Mouse (Mus musculus): ENCODE data around the gene Lilr4b. TPM values are rescaled to one million over a fixed set of nuclear protein-coding genes. Genes with fewer than 3 reads are reported as not detected.
"Not testable (repeated sequence)": the region's sequence is repeated elsewhere in the genome, so short reads cannot be mapped to it uniquely, and the experiment has no call there.

The Lilr4b gene
- polyA plus RNA-seq (2012; ENCODE audit: insufficient read depth, insufficient read length, missing spikeins), result 1,083 and 1,286 TPM in 2 replicates

GRCm38 (mm10) chr10:51480397-51480796, at the start of gene Lilr4b, which contains the start of gene Gm49339:
Gene Lilr4b (plus strand): TSS chr10:51480632.
Gene Gm49339 (plus strand): TSS chr10:51480612.
- H3K27ac ChIP-seq (ENCODE audit: insufficient read depth, low read depth, low read length), result peak within 1 kb of the TSS; percentile 92
- peaks cover 10% of the 10 kb centered on the region for H3K4me1 ChIP-seq (ENCODE audit: control insufficient read depth, insufficient read depth, low read length)
- peak within 1 kb of the TSS; percentile 65 for H3K4me3 ChIP-seq (ENCODE audit: insufficient read depth, low read length)

- Histone ChIP-seq H3K4me1 (ENCODE audit: control insufficient read depth, insufficient read depth, low read length) (peaks cover 8% of the 10 kb centered on the region), H3K4me3 (ENCODE audit: insufficient read depth, low read length) (no peak overlapping the region), H3K27ac (ENCODE audit: insufficient read depth, low read depth, low read length) (no peak overlapping the region)
- TF ChIP-seq CTCF (IDR thresholded peaks at IDR 0.05; ENCODE audit: low read depth, low read length), result no peak
- no peak for TF ChIP-seq POLR2A (IDR thresholded peaks at IDR 0.05; ENCODE audit: borderline replicate concordance, low read depth, low read length)
These were observed 47.5 kb upstream of the Lilr4b start for GRCm38 (mm10) chr10:51432940-51433339.

- Histone ChIP-seq H3K27ac (ENCODE audit: insufficient read depth, low read depth, low read length) (peak overlapping the region; percentile 65), H3K4me1 (ENCODE audit: control insufficient read depth, insufficient read depth, low read length) (peaks cover 8% of the 10 kb centered on the region), H3K4me3 (ENCODE audit: insufficient read depth, low read length) (no peak overlapping the region)
- TF ChIP-seq CTCF (IDR thresholded peaks at IDR 0.05; ENCODE audit: low read depth, low read length) (no peak), POLR2A (IDR thresholded peaks at IDR 0.05; ENCODE audit: borderline replicate concordance, low read depth, low read length) (no peak)
These were observed 44.7 kb upstream of the Lilr4b start for GRCm38 (mm10) chr10:51435684-51436083.

- H3K4me1 ChIP-seq (ENCODE audit: control insufficient read depth, insufficient read depth, low read length), result peaks cover 32% of the 10 kb centered on the region
- TF ChIP-seq CTCF (IDR thresholded peaks at IDR 0.05; ENCODE audit: low read depth, low read length), result no peak
- TF ChIP-seq POLR2A (IDR thresholded peaks at IDR 0.05; ENCODE audit: borderline replicate concordance, low read depth, low read length), result no peak
- H3K4me3 ChIP-seq (ENCODE audit: insufficient read depth, low read length), result peak overlapping the region; percentile 43
- H3K27ac ChIP-seq (ENCODE audit: insufficient read depth, low read depth, low read length), result peak overlapping the region; percentile 59
These were observed 28.8 kb upstream of the Lilr4b start for GRCm38 (mm10) chr10:51451610-51452009.

DNA sequence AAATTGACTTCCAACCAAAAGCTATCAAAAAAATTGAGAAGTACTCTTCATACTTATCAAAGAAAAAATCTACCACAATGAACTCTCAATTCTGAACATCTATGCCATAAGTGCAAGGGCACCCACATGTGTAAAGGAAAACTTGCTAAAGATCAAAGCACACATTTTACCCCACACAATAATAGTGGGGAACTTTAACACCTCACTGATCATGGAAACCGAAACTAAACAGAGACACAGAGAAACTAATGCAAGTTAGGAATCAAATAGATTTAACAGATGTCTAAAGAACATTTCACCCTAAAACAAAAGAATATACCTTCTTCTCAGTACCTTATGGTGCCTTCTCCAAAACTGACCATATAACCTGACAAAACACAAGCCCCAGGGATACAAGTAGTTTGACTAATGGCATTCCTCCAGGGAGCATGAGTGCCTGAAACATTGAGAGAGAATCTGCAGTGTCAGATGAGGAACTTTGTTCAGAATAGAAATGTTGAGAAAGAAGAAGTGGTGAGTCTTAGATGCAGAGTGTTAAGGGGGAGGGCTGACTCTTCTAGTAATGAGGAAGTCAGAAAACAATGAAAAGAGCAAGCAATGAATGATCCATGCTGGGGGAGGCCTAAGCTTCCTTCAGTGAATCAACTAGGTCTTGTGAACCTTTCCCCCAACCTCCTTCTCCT, 26.7 kb upstream of the Lilr4b start:
- Histone ChIP-seq H3K4me3 (ENCODE audit: insufficient read depth, low read length) (peak overlapping the region; percentile 13), H3K27ac (ENCODE audit: insufficient read depth, low read depth, low read length) (peak overlapping the region; percentile 97)
- TF ChIP-seq CTCF (IDR thresholded peaks at IDR 0.05; ENCODE audit: low read depth, low read length) (no peak), POLR2A (IDR thresholded peaks at IDR 0.05; ENCODE audit: borderline replicate concordance, low read depth, low read length) (no peak)

GRCm38 (mm10) chr10:51454365-51454764, 26.1 kb upstream of the Lilr4b start:
- no peak for TF ChIP-seq CTCF (IDR thresholded peaks at IDR 0.05; ENCODE audit: low read depth, low read length)
- no peak for TF ChIP-seq POLR2A (IDR thresholded peaks at IDR 0.05; ENCODE audit: borderline replicate concordance, low read depth, low read length)
- H3K4me1 ChIP-seq (ENCODE audit: control insufficient read depth, insufficient read depth, low read length), result peaks cover 49% of the 10 kb centered on the region
- H3K4me3 ChIP-seq (ENCODE audit: insufficient read depth, low read length), result no peak overlapping the region
- peak overlapping the region; percentile 97 for H3K27ac ChIP-seq (ENCODE audit: insufficient read depth, low read depth, low read length)

More for the DNA sequence above, 26.7 kb upstream of the Lilr4b start:
- H3K4me1 ChIP-seq (ENCODE audit: control insufficient read depth, insufficient read depth, low read length), result peaks cover 43% of the 10 kb centered on the region

DNA sequence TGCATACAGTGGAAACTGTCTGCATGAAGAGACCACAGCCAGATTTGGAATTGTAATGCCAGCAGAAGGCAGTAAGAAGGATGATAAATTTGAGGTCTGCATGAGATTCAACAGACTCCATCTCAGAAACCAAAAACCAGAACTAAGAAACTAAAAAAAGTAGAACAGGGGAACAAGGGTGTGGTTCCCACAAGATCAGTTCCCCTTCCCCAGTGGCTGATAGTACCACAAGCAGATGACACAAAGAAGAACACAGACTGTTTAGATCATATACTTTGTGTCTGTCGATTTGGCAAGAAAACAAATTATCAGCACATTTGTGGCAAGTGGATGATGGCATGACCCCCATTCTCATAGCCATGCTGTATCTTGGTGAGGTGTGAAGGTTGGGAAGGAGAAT, 24.7 kb upstream of the Lilr4b start:
- Histone ChIP-seq H3K27ac (ENCODE audit: insufficient read depth, low read depth, low read length) (peak overlapping the region; percentile 86), H3K4me1 (ENCODE audit: control insufficient read depth, insufficient read depth, low read length) (peaks cover 55% of the 10 kb centered on the region), H3K4me3 (ENCODE audit: insufficient read depth, low read length) (no peak overlapping the region)
- TF ChIP-seq CTCF (IDR thresholded peaks at IDR 0.05; ENCODE audit: low read depth, low read length) (no peak), POLR2A (IDR thresholded peaks at IDR 0.05; ENCODE audit: borderline replicate concordance, low read depth, low read length) (no peak)

DNA sequence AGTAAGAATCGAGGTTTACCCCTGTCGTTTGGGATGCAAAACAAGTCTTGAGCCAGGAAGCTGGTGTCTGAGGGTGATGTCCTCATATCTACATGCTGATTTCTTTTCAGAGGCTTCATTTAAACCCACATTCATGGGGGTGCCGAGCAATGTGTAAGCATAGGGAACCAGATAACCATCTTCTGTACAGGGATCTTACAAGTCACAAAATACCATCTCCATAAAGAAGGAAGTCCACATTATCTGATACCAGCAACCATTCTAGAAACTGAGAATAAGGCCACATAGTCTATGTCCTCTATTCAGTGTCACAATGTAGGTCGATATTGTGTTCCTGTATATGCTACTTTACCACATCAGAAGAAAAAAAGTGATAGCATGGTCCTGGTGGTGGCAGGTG, 24.1 kb upstream of the Lilr4b start:
- Histone ChIP-seq H3K4me1 (ENCODE audit: control insufficient read depth, insufficient read depth, low read length) (peaks cover 49% of the 10 kb centered on the region), H3K4me3 (ENCODE audit: insufficient read depth, low read length) (no peak overlapping the region), H3K27ac (ENCODE audit: insufficient read depth, low read depth, low read length) (peak overlapping the region; percentile 86)
- TF ChIP-seq POLR2A (IDR thresholded peaks at IDR 0.05; ENCODE audit: borderline replicate concordance, low read depth, low read length) (no peak), CTCF (IDR thresholded peaks at IDR 0.05; ENCODE audit: low read depth, low read length) (no peak)

DNA sequence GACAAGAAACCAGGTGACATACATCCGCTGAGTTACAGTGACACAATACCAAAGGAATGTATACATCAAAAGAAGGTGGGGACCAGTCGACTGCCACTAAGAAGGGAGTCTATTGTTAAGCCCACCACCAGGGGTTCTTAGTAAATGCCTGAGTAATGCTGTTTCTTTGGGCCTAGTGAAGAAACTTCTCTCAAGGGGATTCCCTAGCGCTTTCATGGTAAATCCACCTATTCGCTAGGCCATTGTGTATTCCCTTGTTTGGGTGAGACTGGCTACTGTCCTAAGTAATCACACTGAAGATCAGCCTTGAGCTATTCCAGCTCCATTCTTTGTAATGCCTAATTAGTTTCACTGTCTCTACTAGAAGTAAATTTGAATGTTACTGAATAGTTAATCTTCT, 16.6 kb upstream of the Lilr4b start:
- H3K4me3 ChIP-seq (ENCODE audit: insufficient read depth, low read length); H3K27ac ChIP-seq (ENCODE audit: insufficient read depth, low read depth, low read length): not testable (repeated sequence)
- H3K4me1 ChIP-seq (ENCODE audit: control insufficient read depth, insufficient read depth, low read length), result peaks cover 17% of the 10 kb centered on the region

- Histone ChIP-seq H3K4me1 (ENCODE audit: control insufficient read depth, insufficient read depth, low read length) (peaks cover 14% of the 10 kb centered on the region), H3K27ac (ENCODE audit: insufficient read depth, low read depth, low read length) (peak within 1 kb of the TSS; percentile 98), H3K4me3 (ENCODE audit: insufficient read depth, low read length) (peak within 1 kb of the TSS; percentile 56)
These were observed 10.3 kb downstream of the Lilr4b start, which contains the start of gene Lilrb4a for GRCm38 (mm10) chr10:51490691-51491090. Gene Lilrb4a (plus strand): TSS chr10:51490956.

DNA sequence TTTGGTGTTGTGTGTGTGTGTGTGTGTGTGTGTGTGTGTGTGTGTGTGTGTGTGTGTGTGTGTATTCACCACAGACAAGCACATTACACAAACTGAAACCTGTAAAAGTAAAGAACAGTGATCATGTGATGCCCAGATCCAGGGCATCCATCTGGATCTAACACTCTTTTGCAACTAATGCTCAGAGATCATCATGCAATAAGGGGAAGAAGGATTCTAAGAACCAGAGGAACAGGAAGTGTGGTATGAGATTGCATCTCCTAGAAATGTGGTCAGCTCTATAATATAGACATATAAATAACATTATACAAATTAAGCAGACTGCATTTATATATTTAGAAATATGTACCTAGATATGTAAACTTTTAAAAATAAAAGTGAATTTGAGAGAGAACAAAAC, 39.6 kb downstream of the Lilr4b start:
- H3K27ac ChIP-seq (ENCODE audit: insufficient read depth, low read depth, low read length), result peak overlapping the region; percentile 63
- TF ChIP-seq CTCF (IDR thresholded peaks at IDR 0.05; ENCODE audit: low read depth, low read length), result no peak
- TF ChIP-seq POLR2A (IDR thresholded peaks at IDR 0.05; ENCODE audit: borderline replicate concordance, low read depth, low read length), result no peak
- no peak overlapping the region for H3K4me3 ChIP-seq (ENCODE audit: insufficient read depth, low read length)
- H3K4me1 ChIP-seq (ENCODE audit: control insufficient read depth, insufficient read depth, low read length), result peaks cover 48% of the 10 kb centered on the region

Measured in bone marrow macrophage, adult 2 months (primary cell).